Mouse (Mus musculus) forebrain, embryonic 13.5 days (tissue): ENCODE results near the gene Hspa1l. TPM values are rescaled to one million over a fixed set of nuclear protein-coding genes. Genes with fewer than 3 reads are reported as not detected.
"Not testable (repeated sequence)": the region's sequence is repeated elsewhere in the genome, so short reads cannot be mapped to it uniquely, and the experiment has no call there.

ENCODE experiments used
- ATAC-seq: fragments of 200-750 bp; cut with Nextera tagmentation; 2 replicates; pipeline ENCODE4 v1.8.0; 2017
- H3K27ac ChIP-seq: fragments of 300-500 bp; sonication (generic); 2 replicates; pipeline ENCODE4 v1.5.1; 2015; ENCODE audit warnings: inconsistent platforms, mild to moderate bottlenecking, moderate library complexity
- H3K27me3 ChIP-seq: fragments of 300-500 bp; sonication (generic); 2 replicates; pipeline ENCODE4 v1.6.1; 2015; ENCODE audit warnings: mild to moderate bottlenecking, inconsistent platforms
- H3K36me3 ChIP-seq: fragments of 300-500 bp; sonication (generic); 2 replicates; pipeline ENCODE4 v1.6.1; 2015; ENCODE audit warnings: mild to moderate bottlenecking, inconsistent platforms; ENCODE audit not compliant: poor library complexity, severe bottlenecking
- H3K4me1 ChIP-seq: fragments of 300-500 bp; sonication (generic); 2 replicates; pipeline ENCODE4 v1.6.1; 2015; ENCODE audit warnings: inconsistent platforms
- H3K4me2 ChIP-seq: fragments of 300-500 bp; sonication (generic); 2 replicates; pipeline ENCODE4 v1.6.1; 2015; ENCODE audit warnings: inconsistent platforms, mild to moderate bottlenecking, moderate library complexity
- H3K4me3 ChIP-seq: fragments of 300-500 bp; sonication (generic); 2 replicates; pipeline ENCODE4 v1.5.1; 2015; ENCODE audit warnings: mild to moderate bottlenecking, inconsistent platforms
- H3K9ac ChIP-seq: fragments of 300-500 bp; sonication (generic); 2 replicates; pipeline ENCODE4 v1.6.1; 2015; ENCODE audit warnings: mild to moderate bottlenecking, inconsistent platforms
- H3K9me3 ChIP-seq: fragments of 300-500 bp; sonication (generic); replicated peaks from 2 replicates; pipeline ENCODE4 v1.6.1; 2016; ENCODE audit warnings: inconsistent platforms
- WGBS: fragments of 180-500 bp; shearing (Covaris S2); methylation state at CpG from one replicate; pipeline ENCODE4 v1.1.7; 2015; 5-methylcytosine and 5-hydroxymethylcytosine counted together
- polyA plus RNA-seq: library from polyadenylated mRNA; unstranded; fragments of >200 nt; fragmentation: Nextera tagmentation; extraction: Ambion mirVana; gene quantifications from 2 replicates; pipeline ENCODE4 v1.2.1, GENCODE M21; 2015

Hspa1l gene
- polyA plus RNA-seq, 1 experiment from 2014 or later: 1.3 TPM

- peaks cover 20% of the 10 kb centered on the region for H3K4me1 ChIP-seq
- WGBS: 91% methylated on average over 3 of the region's 3 CpGs
- H3K9me3 ChIP-seq: no peaks in the 10 kb centered on the region
- H3K4me2 ChIP-seq: peak overlapping the region; percentile 96
- H3K27me3 ChIP-seq: peaks cover 24% of the 10 kb centered on the region
- H3K27ac ChIP-seq: no peak overlapping the region
- peaks cover 27% of the 10 kb centered on the region for H3K36me3 ChIP-seq
- no peak for ATAC-seq
- peak overlapping the region; percentile 99 for H3K4me3 ChIP-seq
- H3K9ac ChIP-seq: no peak overlapping the region
Measured at GRCm38 (mm10) chr17:34953258-34953657, 19.2 kb upstream of the Hspa1l start.

- peaks cover 20% of the 10 kb centered on the region for H3K4me1 ChIP-seq
- no peak overlapping the region for H3K4me2 ChIP-seq
- ATAC-seq: no peak
- no peak overlapping the region for H3K9ac ChIP-seq
- H3K9me3 ChIP-seq: no peaks in the 10 kb centered on the region
- 86% methylated on average over 4 of the region's 4 CpGs for WGBS
- no peak overlapping the region for H3K4me3 ChIP-seq
- H3K27ac ChIP-seq: no peak overlapping the region
- peaks cover 23% of the 10 kb centered on the region for H3K36me3 ChIP-seq
- peaks cover 24% of the 10 kb centered on the region for H3K27me3 ChIP-seq
Measured at GRCm38 (mm10) chr17:34953904-34954303, 18.6 kb upstream of the Hspa1l start.

GRCm38 (mm10) chr17:34954831-34955230 lies 17.7 kb upstream of the Hspa1l start:
- H3K4me2 ChIP-seq: no peak overlapping the region
- ATAC-seq: no peak
- peaks cover 24% of the 10 kb centered on the region for H3K27me3 ChIP-seq
- peaks cover 16% of the 10 kb centered on the region for H3K36me3 ChIP-seq
- H3K9ac ChIP-seq: no peak overlapping the region
- peaks cover 22% of the 10 kb centered on the region for H3K4me1 ChIP-seq
- H3K27ac ChIP-seq: no peak overlapping the region
- 73% methylated on average over 4 of the region's 4 CpGs for WGBS
- no peaks in the 10 kb centered on the region for H3K9me3 ChIP-seq
- no peak overlapping the region for H3K4me3 ChIP-seq

GRCm38 (mm10) chr17:34955884-34956283 lies 16.6 kb upstream of the Hspa1l start:
- 84% methylated on average over 3 of the region's 3 CpGs for WGBS

GRCm38 (mm10) chr17:34956340-34956739 lies 16.2 kb upstream of the Hspa1l start:
- no peak for ATAC-seq
- H3K27ac ChIP-seq: no peak overlapping the region
- 0 out of 2 replicates have a peak, but pooled peaks cover under 1% of the 10 kb centered on the region for H3K36me3 ChIP-seq
- no peak overlapping the region for H3K9ac ChIP-seq
- 43% methylated on average over 1 of the region's 1 CpGs for WGBS
- H3K4me1 ChIP-seq: peaks cover 13% of the 10 kb centered on the region
- peaks cover 31% of the 10 kb centered on the region for H3K27me3 ChIP-seq
- no peaks in the 10 kb centered on the region for H3K9me3 ChIP-seq
- H3K4me2 ChIP-seq: no peak overlapping the region
- no peak overlapping the region for H3K4me3 ChIP-seq

More at GRCm38 (mm10) chr17:34955884-34956283, 16.6 kb upstream of the Hspa1l start:
- Histone ChIP-seq H3K9me3 (no peaks in the 10 kb centered on the region), H3K27me3 (peaks cover 28% of the 10 kb centered on the region), H3K4me2 (no peak overlapping the region), H3K4me1 (peaks cover 17% of the 10 kb centered on the region), H3K36me3 (peaks cover 5% of the 10 kb centered on the region), H3K27ac (no peak overlapping the region), H3K9ac (no peak overlapping the region), H3K4me3 (no peak overlapping the region)
- no peak for ATAC-seq

- WGBS: 23% methylated on average over 34 of the region's 40 CpGs
- H3K36me3 ChIP-seq, H3K4me2 ChIP-seq, H3K9ac ChIP-seq, H3K27ac ChIP-seq, ATAC-seq, H3K4me3 ChIP-seq, H3K9me3 ChIP-seq: not testable (repeated sequence)
- Histone ChIP-seq H3K4me1 (peaks cover 12% of the 10 kb centered on the region), H3K27me3 (peaks cover 38% of the 10 kb centered on the region)
Measured at GRCm38 (mm10) chr17:34957291-34957690, 15.2 kb upstream of the Hspa1l start.

GRCm38 (mm10) chr17:34957966-34958365 lies 14.5 kb upstream of the Hspa1l start:
- peaks cover 12% of the 10 kb centered on the region for H3K4me1 ChIP-seq
- peaks cover 38% of the 10 kb centered on the region for H3K27me3 ChIP-seq

GRCm38 (mm10) chr17:34958734-34959129 lies 13.8 kb upstream of the Hspa1l start:
- H3K9me3 ChIP-seq, H3K36me3 ChIP-seq, H3K9ac ChIP-seq, H3K27ac ChIP-seq: not testable (repeated sequence)
- Histone ChIP-seq H3K4me2 (peak overlapping the region; percentile 73), H3K27me3 (peaks cover 38% of the 10 kb centered on the region), H3K4me1 (peaks cover 12% of the 10 kb centered on the region), H3K4me3 (peak overlapping the region; percentile 43)
- 2% methylated on average over 35 of the region's 47 CpGs for WGBS
- ATAC-seq: peak; percentile 37

More at GRCm38 (mm10) chr17:34957966-34958365, 14.5 kb upstream of the Hspa1l start:
- not testable (repeated sequence) for ATAC-seq, H3K36me3 ChIP-seq, H3K9me3 ChIP-seq, H3K4me2 ChIP-seq, H3K4me3 ChIP-seq, H3K27ac ChIP-seq, H3K9ac ChIP-seq
- WGBS: 27% methylated on average over 22 of the region's 40 CpGs

- Histone ChIP-seq H3K4me1 (peaks cover 12% of the 10 kb centered on the region), H3K27ac (peak within 1 kb of the TSS; percentile 52; the same call in 1 of the 2 replicates), H3K4me3 (peak within 1 kb of the TSS; percentile 43), H3K27me3 (peaks cover 40% of the 10 kb centered on the region), H3K4me2 (peak within 1 kb of the TSS; percentile 73), H3K9ac (peak within 1 kb of the TSS; percentile 44)
- ATAC-seq: peak; percentile 96
- WGBS: under 1% methylated on average over 31 of the region's 32 CpGs
- H3K36me3 ChIP-seq, H3K9me3 ChIP-seq: not testable (repeated sequence)
Measured at GRCm38 (mm10) chr17:34959130-34959778, 13.2 kb upstream of the Hspa1l start, which contains the start of gene Hspa1b. TSS of gene Hspa1b (minus strand) at chr17:34959238.

- Histone ChIP-seq H3K36me3 (no peaks in the 10 kb centered on the region), H3K27ac (no peak overlapping the region; the same call in 1 of the 2 replicates), H3K4me2 (peak overlapping the region; percentile 73), H3K9ac (peak overlapping the region; percentile 44; the same call in 1 of the 2 replicates), H3K4me3 (peak overlapping the region; percentile 43), H3K9me3 (no peaks in the 10 kb centered on the region), H3K27me3 (peaks cover 36% of the 10 kb centered on the region), H3K4me1 (peaks cover 12% of the 10 kb centered on the region)
- 10% methylated on average over 12 of the region's 12 CpGs for WGBS
- ATAC-seq: no peak
Measured at GRCm38 (mm10) chr17:34959881-34960515, 12.5 kb upstream of the Hspa1l start.

GRCm38 (mm10) chr17:34960702-34961493 lies 11.6 kb upstream of the Hspa1l start:
- H3K4me3 ChIP-seq: no peak overlapping the region
- no peak overlapping the region for H3K4me2 ChIP-seq
- no peaks in the 10 kb centered on the region for H3K36me3 ChIP-seq
- no peak overlapping the region for H3K9ac ChIP-seq
- peaks cover 29% of the 10 kb centered on the region for H3K27me3 ChIP-seq
- ATAC-seq: no peak
- no peaks in the 10 kb centered on the region for H3K9me3 ChIP-seq
- no peak overlapping the region for H3K27ac ChIP-seq
- peaks cover 12% of the 10 kb centered on the region for H3K4me1 ChIP-seq

GRCm38 (mm10) chr17:34962125-34962524 lies 10.4 kb upstream of the Hspa1l start:
- H3K27me3 ChIP-seq: peaks cover 22% of the 10 kb centered on the region
- no peak overlapping the region for H3K9ac ChIP-seq
- H3K4me1 ChIP-seq: peaks cover 12% of the 10 kb centered on the region
- no peak overlapping the region for H3K4me3 ChIP-seq
- no peak for ATAC-seq
- no peak overlapping the region for H3K27ac ChIP-seq
- H3K4me2 ChIP-seq: no peak overlapping the region
- H3K9me3 ChIP-seq: no peaks in the 10 kb centered on the region
- 41% methylated on average over 3 of the region's 3 CpGs for WGBS
- H3K36me3 ChIP-seq: no peaks in the 10 kb centered on the region
